Mouse (Mus musculus) liver, postnatal 0 days (tissue): ENCODE results near the gene Zfp821.

ENCODE experiments used
- CTCF ChIP-seq: sonication (generic); IDR thresholded peaks from 2 replicates; pipeline ENCODE4 v1.5.1; 2016; ENCODE audit warnings: antibody characterized with exemption, low read depth
- EP300 ChIP-seq: IDR thresholded peaks from 2 replicates; pipeline ENCODE4 v1.6.1; 2016; ENCODE audit warnings: antibody characterized with exemption, low read depth, mild to moderate bottlenecking

- TF ChIP-seq EP300 (no peak), CTCF (peak; percentile 78)
Observed at GRCm38 (mm10) chr8:109737237-109738048, 32.1 kb downstream of the Zfp821 start, which contains the start of gene Atxn1l.
